Mouse (Mus musculus): Measurements from ENCODE around the gene Coro2a.
A peak's percentile ranks its signal among the peaks of the same experiment; 100 is the strongest.
"Not testable (repeated sequence)": the region's sequence is repeated elsewhere in the genome, so short reads cannot be mapped to it uniquely, and the experiment has no call there.

Gene Coro2a

GRCm38 (mm10) chr4:46611181-46611580 is 9.2 kb upstream of the Coro2a start:
- peak; percentile 89 for DNase-seq

GRCm38 (mm10) chr4:46607601-46608000 is 5.6 kb upstream of the Coro2a start:
- DNase-seq, result no peak

GRCm38 (mm10) chr4:46605451-46605850 is 3.4 kb upstream of the Coro2a start:
- no peak for DNase-seq

- DNase-seq, result no peak
Observed at GRCm38 (mm10) chr4:46602704-46603103, 702 bp upstream of the Coro2a start.

- peak; percentile 38 for DNase-seq
Observed at GRCm38 (mm10) chr4:46601258-46601843, 651 bp downstream of the Coro2a start.

GRCm38 (mm10) chr4:46600473-46601257 is 1.3 kb downstream of the Coro2a start:
- DNase-seq, result no peak

- not testable (repeated sequence) for DNase-seq
Observed at GRCm38 (mm10) chr4:46599609-46600008, 2.4 kb downstream of the Coro2a start.

- no peak for DNase-seq
Observed at GRCm38 (mm10) chr4:46598981-46599380, 3.0 kb downstream of the Coro2a start.

GRCm38 (mm10) chr4:46598111-46598510 is 3.9 kb downstream of the Coro2a start:
- DNase-seq, result no peak

GRCm38 (mm10) chr4:46597286-46597961 is 4.6 kb downstream of the Coro2a start:
- no peak for DNase-seq

- no peak for DNase-seq
Observed at GRCm38 (mm10) chr4:46596398-46596797, 5.6 kb downstream of the Coro2a start.

GRCm38 (mm10) chr4:46594131-46594530 is 7.9 kb downstream of the Coro2a start:
- DNase-seq, result no peak

GRCm38 (mm10) chr4:46593472-46593871 is 8.5 kb downstream of the Coro2a start:
- no peak for DNase-seq

GRCm38 (mm10) chr4:46591833-46592520 is 10.0 kb downstream of the Coro2a start:
- DNase-seq, result no peak

GRCm38 (mm10) chr4:46590810-46591209 is 11.2 kb downstream of the Coro2a start:
- no peak for DNase-seq

- DNase-seq, result no peak
Observed at GRCm38 (mm10) chr4:46589946-46590684, 11.9 kb downstream of the Coro2a start.

GRCm38 (mm10) chr4:46589151-46589550 is 12.9 kb downstream of the Coro2a start:
- no peak for DNase-seq

- no peak for DNase-seq
Observed at GRCm38 (mm10) chr4:46586473-46586872, 15.5 kb downstream of the Coro2a start.

- no peak for DNase-seq
Observed at GRCm38 (mm10) chr4:46585811-46586190, 16.2 kb downstream of the Coro2a start.

GRCm38 (mm10) chr4:46585041-46585810 is 16.8 kb downstream of the Coro2a start:
- no peak for DNase-seq

- not testable (repeated sequence) for DNase-seq
Observed at GRCm38 (mm10) chr4:46584536-46584935, 17.5 kb downstream of the Coro2a start.

- not testable (repeated sequence) for DNase-seq
Observed at GRCm38 (mm10) chr4:46584084-46584483, 17.9 kb downstream of the Coro2a start.

All from retina, postnatal 1 day (tissue).